Mouse (Mus musculus): ENCODE results near the gene Tarbp2.

Gene Tarbp2

DNA sequence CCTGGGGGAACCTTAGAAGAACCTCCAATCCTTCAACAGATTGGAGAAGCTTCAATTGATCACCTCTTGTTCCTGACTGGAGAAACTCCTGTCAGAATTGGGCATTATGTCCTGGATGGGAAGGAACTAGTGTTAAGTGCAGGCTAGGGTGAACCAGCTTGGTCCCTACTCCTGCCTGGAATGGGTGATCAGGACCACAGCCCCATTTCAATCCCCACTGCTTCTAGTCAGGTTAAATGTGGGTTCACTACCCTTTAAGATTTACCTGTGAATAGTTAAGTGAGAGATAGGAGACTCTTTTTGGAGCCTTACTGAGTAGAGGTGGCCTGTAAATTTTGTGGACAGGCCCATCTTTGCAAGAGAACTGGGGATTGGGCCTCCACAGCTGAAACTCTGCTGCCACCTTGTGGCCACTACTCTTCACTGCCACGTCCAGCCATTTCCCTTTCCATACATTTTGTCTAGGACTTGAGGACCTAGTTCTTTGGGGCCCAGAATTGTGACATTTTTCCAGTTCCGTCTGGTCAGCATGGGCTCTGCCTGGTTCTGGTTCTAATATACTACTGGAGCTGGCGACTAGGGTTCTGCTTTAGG, 7.0 kb downstream of the Tarbp2 start, which contains the start of gene Npff:
Gene Npff, minus strand, starts transcription at position 51 of the 594 bp plus-strand sequence.
- DNase-seq (ENCODE audit: low read depth in 2 of 2, low spot score in 2 of 2): peak; percentile 74

DNA sequence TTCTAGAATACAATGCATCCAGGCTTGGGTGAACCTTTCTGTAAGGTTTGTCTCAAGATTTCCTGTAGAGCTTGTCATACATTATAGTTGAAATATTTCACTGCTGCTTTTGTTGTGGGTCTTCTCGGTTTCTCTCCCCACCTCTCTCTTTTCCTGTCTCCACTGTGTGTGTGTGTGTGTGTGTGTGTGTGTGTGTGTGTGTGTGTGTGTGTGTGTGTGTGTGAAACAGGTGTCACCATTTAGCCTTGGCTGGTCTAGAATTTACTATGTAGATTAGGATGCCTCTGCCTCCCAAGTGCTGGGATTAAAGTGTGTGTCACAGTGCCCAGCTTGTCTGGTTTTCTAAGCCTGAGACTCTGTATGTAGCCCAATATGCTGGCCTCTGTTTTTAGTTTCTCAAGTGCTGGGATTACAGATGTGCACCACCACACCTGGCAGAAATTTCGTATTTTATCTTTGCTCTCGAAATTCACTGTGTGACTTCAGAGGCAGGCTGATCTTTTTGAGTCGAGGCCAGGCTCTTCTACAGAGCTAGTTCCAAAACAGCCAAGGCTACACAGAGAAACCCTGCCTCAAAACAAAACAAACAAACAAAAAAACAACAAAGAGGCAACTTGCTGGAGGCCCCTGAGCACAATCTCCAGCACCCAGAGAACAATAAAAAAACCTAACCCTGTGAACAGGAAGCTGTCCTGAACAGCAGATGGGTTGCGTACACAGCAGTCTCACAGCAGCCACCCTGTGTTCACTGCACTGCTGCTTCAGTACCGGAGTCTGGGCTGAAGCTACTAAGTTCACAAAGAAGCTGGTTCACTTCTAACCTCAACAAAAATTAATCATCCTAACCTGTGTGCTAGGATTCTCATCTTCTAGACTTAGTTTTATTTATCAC, 8.4 kb downstream of the Tarbp2 start:
- peak; percentile 21 to 26 for DNase-seq (ENCODE audit: low read depth in 2 of 2, low spot score in 2 of 2)

DNA sequence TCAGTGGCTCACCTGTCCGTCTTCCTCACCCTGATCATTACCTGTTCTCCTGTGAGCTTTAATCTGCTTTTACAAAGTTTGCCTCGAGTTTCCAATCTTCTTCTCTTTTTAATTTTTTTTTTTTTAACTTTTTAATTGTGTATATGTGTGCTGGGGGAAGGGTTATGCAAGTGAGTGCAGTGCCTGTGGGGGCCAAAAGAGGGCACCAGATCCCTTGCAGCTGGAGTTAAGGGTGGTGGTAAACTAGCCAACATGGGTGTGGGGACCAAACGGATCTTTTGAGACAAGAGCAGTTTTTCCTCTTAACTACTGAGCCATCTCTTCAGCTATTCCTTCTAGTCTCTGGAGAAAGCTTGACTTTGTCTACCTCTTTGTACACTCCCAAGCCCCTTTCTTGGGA, 9.9 kb downstream of the Tarbp2 start:
- no peak for DNase-seq (ENCODE audit: low read depth in 2 of 2, low spot score in 2 of 2)

DNA sequence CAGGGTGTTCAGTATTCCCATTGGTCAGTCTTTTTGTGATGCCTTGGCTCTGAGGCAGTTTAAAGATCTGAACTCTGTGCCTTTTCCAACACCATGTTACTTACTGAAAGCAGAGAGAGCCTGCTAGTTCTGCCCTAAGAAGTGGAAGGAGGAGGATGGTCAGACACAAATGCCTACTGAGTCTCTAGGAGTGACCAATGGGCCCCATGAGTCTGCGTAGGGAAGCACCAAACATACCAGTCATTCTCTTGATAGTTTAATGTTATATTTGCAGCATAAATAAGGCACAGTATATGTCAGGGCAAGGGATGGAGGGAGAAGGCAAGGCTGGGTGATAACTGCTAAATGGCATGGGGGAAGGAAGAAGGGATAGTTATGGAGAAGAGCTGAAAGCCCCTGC, 10.4 kb downstream of the Tarbp2 start:
- DNase-seq (ENCODE audit: low read depth in 2 of 2, low spot score in 2 of 2): no peak

DNA sequence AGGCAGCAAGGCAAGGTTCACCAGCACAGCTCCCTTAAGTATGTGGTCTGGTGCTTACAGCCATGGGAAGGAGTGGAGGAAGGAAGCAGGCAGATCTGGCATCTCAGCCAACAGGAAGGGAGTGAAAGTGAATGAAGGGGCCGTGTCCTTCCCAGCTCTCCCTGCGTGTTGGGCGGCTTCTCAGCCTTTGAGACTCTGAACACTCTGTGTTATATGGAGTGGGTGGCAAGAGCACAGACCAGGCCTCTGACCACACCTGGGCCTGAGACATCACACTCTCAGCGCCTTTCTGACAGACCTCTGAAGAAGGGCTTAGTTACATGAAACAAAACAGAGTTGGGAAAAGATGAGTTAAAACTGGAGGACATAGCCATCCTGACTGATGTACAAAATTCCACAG, 12.6 kb downstream of the Tarbp2 start:
- DNase-seq (ENCODE audit: low read depth in 2 of 2, low spot score in 2 of 2): no peak

DNA sequence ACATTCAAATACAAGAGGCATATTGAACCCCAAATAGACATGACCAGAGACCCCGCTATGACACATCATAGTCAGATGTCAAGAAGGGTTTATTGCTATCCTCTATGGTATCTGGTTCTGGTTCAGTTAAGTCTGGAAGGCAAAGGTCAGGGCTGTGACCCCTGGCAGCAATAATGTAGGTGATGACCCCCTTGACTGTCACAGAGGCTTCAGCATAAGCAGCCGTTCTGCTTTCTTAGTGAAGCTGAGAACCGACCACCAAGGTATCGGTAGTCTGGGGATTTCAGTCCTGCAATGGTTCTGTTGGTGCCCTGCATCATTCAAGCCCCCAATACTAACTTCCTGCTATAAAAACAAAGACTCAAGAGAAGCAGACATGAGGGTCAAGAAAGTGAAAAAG, 13.6 kb downstream of the Tarbp2 start:
- DNase-seq (ENCODE audit: low read depth in 2 of 2, low spot score in 2 of 2): no peak

DNA sequence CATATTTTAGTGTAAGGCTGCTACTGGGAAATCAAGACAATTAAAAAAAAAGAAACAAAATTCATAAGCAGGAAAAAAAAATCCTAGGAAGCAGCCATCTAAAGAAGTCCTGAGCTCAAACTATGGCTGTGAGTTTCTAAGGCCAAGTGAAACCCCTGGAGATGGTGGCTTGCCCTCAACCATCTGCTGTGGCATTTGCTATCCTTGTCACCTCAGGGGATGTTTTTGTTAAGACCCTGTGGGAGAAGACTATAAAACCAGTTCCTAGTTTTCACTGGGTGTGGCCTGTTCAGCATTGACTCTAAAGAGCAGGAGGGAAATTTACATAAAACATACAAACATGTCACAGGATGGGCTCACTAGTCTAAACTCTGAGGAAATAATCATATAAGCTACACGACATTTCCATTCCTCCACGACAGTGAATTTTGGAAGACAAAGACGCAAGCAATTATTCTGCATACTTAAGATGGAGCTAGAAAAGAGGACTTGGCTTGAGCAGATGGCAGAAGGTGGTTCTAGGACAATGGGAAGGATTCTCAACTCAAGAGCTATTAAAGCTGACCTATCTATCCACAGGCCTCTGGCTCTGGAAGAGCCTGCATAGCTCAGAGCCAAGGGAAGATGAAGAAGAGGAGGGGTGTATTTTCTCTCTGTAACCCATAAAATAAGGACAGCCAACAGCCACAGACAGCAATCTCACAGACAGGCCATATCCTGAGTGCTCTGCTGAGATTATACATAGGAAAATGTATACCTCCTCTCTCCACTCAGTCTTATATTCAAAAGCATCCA, 14.3 kb downstream of the Tarbp2 start:
- DNase-seq (ENCODE audit: low read depth in 2 of 2, low spot score in 2 of 2): no peak

DNA sequence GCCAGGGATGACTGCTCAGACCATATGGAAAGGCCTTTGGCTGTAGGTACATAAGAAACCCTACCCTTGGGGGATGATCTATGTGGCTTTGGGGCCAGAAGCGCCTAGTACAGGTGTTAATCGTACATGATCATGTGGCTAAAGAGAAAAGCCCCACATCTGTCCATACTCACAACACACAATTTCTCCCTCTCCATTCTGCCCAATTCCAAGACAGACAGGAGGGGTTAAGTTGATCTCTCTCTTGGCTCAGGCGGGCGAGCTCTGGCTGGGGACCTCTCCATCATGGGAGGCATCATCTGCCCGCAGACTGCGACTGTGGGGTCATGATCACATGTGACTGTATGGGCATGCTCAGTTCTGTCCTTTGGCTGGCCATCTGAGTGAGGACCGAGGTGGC, 15.9 kb downstream of the Tarbp2 start:
- no peak for DNase-seq (ENCODE audit: low read depth in 2 of 2, low spot score in 2 of 2)

DNA sequence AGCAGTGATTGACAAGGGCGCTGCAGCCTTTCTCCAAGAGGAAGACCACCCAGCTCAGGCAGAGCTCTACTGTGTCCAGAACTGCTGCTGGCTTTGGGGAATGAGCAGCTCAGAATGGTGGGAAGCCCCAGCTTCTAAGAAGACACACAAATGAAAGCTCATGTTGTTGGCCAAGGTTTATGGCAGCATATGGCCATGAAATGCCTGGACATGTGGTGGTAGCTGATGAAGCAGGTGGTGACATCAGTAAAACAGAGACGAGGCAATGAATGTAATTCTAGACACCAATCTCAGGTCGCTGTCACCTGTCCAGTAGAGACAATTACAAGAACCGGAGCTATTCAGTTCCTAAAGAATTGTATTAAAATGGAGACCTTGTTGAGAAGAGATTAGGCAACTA, 26.8 kb downstream of the Tarbp2 start:
- no peak for DNase-seq (ENCODE audit: low read depth in 2 of 2, low spot score in 2 of 2)

DNA sequence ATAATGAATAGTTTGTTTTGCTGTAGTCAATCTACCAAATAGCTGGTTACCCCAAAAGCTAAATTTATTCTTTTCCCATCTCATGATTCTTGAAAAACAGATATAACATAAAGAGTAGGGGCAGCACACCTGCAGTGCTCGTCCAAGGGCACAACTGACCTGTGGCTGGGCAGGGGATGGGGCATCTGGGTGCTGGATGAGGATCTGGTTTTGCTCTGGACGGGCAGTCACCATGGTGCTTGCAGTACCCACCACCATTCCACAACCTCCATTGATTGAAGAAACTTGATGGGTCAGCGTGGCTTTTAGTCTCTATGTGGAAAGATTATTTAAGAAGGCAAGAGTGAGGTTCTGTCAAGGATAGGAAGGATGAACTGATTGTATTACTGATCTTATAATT, 28.3 kb downstream of the Tarbp2 start:
- DNase-seq (ENCODE audit: low read depth in 2 of 2, low spot score in 2 of 2): no peak

DNA sequence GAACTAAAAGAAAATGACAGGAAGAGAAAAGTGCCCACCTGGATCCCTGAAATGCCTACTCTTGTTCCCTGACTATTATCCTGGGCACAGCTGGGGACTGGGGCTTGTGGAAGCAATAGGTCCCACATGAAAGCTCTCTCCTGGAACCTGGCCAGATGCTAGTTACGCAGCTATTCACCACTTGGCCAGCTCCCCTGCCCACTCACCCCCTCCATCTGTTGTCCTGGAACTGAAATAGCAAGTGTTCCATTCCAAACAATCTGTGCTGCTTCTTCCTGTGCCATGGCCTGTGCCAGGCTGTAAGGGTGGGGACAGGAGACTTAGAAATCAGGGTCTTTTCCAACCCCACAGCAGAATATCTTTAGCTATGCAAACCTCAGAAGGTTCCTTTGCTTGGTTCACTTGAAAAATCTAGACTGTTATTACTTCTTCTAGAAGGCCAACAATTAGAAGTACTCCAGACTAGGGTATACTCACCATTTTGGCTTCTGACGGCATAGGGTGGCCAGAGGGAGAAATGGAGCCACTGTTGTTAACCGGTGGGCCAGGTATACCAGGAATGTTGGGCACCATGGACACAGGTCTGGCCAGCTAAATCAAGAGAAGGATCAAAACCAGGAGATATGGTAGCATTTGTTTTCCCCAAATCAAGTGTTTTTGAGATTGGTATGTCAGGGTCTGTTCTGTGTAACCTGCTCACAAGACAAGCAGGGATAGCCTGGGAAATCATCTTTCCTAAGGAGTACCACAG, 28.9 kb downstream of the Tarbp2 start:
- DNase-seq (ENCODE audit: low read depth in 2 of 2, low spot score in 2 of 2): no peak

DNA sequence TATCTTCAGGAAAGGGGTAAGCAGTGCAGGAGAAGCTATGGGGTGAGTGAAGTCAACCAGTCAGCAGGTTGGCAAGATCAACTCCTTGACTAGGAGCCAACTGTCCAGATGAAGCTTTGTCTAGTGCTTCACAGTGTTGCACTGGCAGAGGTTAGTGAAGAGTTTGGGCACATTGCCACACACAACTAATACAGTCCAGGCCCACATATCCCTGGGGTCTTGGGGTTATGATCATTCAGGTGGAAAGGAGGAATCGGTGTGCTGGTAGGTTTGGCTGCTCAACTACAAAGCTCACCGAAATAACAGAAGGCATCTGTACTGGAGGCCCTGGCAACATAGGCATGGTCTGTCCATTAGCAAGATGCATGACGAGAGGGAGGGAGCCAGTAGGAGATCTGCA, 29.5 kb downstream of the Tarbp2 start:
- DNase-seq (ENCODE audit: low read depth in 2 of 2, low spot score in 2 of 2): no peak

DNA sequence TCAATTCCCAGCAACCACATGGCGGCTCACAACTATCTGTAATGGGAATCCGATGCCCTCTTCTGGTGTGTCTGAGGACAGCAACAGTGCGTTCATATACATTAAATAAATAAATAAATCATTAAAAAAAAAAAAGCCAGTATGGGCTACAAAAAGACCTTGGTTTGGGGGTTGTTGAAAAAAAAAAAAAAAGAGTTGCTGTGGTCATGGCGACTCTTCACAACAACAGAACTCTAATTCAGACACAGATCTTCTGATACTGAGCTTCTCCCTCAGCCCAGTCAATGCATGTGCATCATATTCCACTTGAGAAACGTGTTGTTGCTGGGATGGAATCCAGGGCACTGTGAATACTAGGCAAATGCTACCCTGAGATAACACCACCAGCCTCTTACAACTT, 34.6 kb downstream of the Tarbp2 start:
- no peak for DNase-seq (ENCODE audit: low read depth in 2 of 2, low spot score in 2 of 2)

DNA sequence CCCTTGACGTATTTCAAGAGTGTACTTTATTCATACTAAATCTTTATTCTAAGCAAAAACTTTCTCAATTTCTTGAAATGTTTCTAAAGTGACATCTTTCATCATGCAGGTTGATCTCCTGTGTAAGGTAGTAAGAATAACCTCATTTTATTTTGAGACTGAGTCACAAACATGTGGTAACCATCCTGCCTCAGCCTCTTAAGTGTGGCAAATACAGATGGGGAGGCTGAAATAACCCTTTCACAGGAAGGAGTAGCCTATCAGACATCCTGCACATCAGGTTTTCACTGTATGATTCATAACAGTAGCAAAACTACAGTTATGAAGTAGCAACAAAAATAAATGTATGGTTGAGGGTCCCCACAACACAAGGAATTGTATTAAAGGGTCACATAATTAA, 37.6 kb downstream of the Tarbp2 start:
- no peak for DNase-seq (ENCODE audit: low read depth in 2 of 2, low spot score in 2 of 2)

DNA sequence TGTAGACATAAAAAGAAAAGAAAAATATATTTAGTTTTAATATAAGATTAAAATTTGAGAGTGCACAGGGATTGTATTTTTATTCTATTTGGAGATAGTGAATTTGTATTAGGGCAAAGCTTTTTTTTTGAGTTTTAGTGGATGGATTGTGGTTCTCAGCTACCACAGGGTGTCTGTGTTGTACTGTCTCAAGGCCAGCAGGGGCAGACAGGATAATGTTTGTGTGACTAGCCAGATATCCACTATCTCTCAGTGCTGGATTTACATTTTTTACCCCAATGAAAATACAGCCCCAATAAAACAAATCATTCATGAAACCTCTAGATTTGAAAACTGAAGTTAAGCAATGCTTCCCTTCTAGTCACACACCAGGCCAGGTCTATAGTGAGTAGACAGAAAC, 39.6 kb downstream of the Tarbp2 start:
- DNase-seq (ENCODE audit: low read depth in 2 of 2, low spot score in 2 of 2): no peak

DNA sequence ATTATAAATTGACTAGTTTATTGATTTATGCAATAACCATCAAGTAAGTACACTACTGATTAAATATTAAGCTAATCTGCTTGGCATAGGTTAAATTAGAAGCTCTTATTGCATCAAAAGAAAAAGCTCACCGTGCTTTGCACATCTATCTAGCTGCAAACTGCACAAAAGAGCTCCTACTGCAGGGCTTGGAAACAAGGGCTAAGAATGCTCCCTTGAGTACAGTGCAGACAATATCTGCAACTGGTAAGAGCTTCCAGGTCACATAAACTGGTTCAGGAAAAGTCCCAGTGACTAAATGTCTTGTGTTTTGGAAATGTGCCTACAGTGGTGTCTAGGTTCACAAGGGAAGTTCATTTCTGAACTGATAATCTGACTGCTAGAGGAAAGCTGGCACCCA, 44.5 kb downstream of the Tarbp2 start:
- no peak for DNase-seq (ENCODE audit: low read depth in 2 of 2, low spot score in 2 of 2)

DNA sequence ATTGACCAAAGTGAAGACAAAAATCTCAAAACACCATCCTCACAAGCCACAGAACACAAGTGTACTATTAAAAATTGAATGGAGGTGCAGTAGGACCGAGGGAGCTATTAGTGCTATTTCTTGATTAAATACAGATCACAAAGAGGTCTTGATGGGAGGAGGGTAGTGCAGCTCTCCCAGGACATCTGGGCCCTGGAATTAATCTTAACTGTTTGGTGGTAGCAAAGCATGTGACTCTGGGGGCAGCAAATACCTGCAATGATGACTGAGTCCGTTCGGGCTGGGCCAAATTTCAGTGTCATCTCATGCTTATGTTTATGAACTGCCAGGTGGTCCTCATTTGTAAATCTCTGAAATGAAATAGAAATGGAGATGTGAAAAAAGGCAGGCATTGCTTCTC, 45.1 kb downstream of the Tarbp2 start:
- DNase-seq (ENCODE audit: low read depth in 2 of 2, low spot score in 2 of 2): no peak

DNA sequence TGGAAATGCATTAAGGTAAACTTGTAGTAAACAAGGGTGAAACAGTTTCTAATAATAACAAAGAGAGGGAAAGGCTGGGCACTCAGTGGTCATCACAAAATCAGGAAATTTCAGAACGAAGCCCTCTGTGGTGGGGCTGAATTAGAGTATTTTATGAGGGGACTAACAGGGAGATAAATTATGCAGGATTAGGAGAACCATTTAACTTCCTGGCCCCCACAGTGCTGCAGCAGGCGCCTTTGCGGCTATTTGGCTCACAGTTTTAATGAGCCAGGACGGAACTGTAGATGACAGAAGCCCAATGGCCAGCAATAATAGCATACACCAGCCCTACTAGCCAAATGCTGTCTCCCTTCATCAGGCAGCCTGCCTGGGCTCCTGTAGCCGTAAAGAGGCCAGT, 45.7 kb downstream of the Tarbp2 start:
- DNase-seq (ENCODE audit: low read depth in 2 of 2, low spot score in 2 of 2): no peak

DNA sequence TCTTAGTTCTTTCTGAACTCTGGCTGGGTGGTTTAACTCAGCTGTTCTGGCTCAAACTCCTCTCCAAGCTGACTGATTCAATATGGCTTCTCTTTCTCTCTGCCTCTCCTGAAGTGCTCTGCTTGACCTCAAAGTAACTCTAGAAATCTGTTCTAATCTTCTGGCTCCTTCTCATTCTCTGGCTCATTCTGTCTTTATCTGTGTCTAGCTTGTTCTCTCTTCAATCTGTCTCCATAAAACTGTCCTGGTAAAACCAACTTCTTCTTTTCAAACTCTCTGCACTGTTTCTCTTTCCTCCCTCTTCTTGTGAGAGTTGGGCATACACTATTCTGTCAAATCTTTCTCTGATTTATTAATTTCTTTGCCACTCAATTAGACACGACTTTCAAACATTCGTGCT, 49.9 kb downstream of the Tarbp2 start:
- no peak for DNase-seq (ENCODE audit: low read depth in 2 of 2, low spot score in 2 of 2)

DNA sequence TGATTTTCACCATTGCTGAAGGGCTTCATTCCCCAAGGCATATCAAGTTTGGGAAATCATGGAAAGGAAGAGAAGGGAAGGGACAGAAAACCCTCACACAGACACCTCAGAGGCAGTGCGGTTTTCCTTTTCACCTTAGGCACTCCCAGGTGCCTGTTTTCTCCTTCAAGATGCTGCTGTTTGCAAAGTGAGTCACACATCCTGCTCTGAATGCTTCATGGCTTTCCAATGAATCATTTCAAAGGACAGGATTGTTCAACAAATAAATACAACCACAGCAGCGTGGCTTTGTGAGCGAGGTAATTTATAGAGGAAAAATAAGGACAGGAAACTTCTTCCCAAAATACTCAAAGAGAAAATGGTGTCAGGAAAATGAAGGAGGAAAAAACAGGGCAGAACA, 54.1 kb downstream of the Tarbp2 start:
- DNase-seq (ENCODE audit: low read depth in 2 of 2, low spot score in 2 of 2): no peak

Data from CD8-positive naive resting alpha-beta T cell, adult 2 months (primary cell).